Mouse (Mus musculus) adrenal gland, postnatal 25 days (tissue): Measurements from ENCODE around the gene Six1. TPM values are rescaled to one million over a fixed set of nuclear protein-coding genes. Genes with fewer than 3 reads are reported as not detected.

Experiments
- DNase-seq: peaks from one replicate; pipeline ENCODE4 v3.0.0; 2021; ENCODE audit warnings: mixed read lengths
- total RNA-seq: library from RNA; stranded (reverse); gene quantifications from 2 replicates; pipeline ENCODE4 v1.2.3, GENCODE M21; 2021

Gene Six1
- total RNA-seq, 1 experiment from 2014 or later: 1.6 TPM

- no peak for DNase-seq
These were observed 4.0 kb downstream of the Six1 start for GRCm38 (mm10) chr12:73049520-73050225.

DNA sequence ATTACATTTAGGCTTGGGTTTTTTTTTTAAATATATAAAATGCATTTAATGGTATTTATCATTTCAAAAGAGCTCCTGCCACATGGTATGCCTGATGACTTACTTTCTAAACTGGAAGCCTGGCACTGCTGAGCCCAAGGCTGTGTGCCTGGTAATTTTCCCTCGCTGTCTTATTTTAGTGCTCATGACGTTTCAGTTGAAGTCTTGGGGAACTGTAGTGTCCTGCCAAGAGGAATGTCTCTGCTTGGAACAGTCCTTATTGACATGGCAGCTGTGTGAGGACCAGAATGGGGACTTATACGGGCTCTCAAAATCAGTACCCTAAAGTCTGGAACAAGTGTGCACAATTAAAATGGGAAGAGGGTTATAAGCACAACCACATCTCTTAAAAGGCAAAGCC is 5.2 kb downstream of the Six1 start:
- no peak for DNase-seq

- DNase-seq: no peak
These were observed 6.1 kb downstream of the Six1 start for GRCm38 (mm10) chr12:73047576-73047975.

DNA sequence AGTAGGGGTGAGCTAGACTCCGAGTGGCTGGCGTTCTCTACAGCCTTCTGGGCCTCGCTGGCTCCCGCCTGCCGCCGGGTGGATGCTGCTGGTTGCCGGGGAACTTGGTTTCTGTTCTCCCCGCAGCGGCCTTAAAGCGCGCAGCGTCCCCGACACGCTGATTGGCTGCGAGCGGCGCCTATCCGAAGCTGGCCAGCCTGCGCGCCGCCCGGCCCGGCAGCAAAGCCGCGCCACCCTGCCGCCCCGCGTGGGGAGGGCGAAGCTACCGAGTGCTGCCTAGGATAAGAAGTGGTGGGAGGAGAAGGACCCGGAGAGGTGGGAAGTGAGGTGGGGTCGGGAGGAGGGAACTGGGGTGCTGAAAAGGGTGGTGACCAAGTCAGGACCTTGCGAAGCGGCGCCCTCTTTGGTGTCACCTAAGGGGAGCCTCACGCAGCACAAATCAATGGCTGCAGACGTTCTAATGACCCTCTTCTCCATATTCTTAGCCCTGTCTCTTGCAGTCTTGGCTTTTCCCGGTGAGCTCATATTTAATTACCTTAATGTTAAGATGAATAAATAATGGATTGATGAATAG is 7.0 kb downstream of the Six1 start:
- DNase-seq: peak; percentile 82

GRCm38 (mm10) chr12:73045724-73046606 is 7.7 kb downstream of the Six1 start:
- DNase-seq: no peak

DNA sequence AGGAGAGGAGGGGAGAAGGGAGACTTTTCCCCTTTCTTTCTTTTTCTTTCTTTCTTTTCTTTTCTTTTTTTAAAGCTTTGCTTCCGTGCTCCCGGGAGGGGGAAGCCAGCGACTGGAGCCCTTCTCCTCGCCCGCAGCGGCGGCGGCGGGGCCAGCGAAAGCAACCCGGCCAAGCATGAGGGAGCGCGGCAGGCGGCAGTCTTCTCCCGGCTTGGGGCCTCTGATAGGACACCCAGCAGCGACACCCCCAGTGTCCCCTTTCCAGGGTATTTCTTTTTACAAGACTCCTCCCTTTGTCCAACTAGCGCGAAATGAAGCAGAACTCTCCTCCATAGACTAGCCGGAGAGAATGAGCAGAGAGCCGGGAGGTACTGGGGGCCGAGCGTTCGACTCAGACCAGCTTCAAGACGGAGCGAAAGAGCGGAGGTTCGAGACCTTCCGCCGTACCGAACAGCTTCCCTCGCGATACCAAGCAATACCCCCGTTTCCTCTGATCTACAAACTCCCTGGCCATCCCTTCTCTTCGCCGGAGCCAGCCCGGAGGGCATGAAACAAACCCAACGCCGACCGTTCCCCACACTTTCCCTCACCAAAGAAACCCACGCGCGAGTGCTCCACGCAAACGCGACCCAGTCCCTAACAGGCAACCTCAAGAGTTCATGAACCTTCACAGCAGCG is 8.5 kb downstream of the Six1 start:
- DNase-seq: peak; percentile 59

DNA sequence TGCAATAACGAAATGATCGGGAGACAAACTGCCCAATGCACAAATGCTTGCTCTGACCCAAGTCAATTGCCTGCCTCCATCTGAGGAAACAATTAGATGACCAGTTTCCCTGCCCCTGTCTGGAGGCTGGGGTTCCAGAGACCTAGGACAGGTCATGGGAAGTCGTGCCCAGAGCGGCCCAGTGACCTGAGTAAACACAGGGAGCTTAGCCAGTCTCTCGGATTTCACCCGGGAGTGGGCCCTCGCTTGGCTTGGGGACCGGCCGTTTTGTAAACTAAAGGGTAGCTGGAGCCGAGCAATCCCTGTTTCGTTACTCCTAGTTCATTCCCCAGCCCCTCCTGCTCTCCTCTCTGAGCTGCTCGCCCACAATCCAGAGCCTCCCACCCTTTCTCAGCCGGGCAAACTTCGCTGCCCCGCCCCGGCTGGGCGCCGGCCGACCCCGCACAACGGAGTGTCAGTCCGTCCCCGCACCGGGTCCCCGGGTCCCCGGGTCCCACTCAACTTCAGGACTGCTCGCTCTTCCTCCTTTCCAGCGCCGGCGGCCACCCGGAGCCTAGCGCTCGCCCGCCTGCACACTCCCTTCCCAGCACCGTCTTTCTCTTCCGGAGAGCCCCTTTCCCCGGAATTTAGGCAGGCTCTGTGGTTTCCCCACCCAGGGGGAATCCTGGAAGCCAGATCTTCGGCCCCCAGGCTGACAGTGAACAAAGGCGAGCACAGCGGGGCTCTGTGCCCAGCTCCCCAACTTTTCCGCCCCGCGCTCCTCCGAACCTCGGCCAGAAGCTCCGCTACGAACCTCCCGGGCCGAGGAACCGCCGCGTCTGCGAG is 9.3 kb downstream of the Six1 start:
- DNase-seq: no peak

DNA sequence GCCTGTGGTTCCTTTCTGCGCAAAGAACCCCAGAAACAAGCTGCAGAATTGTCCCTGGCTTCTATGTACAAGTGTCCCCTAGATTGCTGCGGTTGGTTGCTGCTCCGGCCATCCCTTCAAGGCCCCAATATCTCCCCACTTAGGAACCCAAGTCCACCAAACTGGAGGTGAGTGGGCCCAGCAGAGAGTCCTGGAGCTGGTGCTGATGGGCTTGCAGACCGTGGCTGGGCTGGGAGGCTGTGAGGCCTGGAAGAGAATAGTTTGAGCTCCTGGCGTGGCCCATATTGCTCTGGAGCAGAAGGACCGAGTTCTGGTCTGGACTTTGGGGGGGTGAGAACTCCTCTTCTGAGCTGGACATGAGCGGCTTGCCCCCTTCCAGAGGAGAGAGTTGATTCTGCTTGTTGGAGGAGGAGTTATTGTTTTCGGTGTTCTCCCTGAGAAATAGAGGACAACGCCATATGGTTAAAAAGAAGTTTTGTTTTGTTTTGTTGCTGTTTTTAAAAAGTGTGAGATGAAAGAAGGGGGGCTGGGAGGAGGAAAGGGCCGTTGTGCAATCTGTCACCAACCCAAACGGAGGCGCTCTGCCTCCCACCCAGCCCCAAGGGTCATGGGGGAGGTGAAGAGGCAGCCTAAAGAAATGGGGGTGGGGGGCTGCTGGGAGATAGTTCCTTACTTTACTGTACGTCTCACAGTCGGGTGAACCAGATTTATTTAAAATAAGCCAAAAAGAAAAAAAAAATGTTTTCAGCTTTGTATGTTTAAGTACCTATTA is 10.1 kb downstream of the Six1 start:
- no peak for DNase-seq

GRCm38 (mm10) chr12:73042903-73043302 is 10.8 kb downstream of the Six1 start:
- no peak for DNase-seq

GRCm38 (mm10) chr12:73042406-73042805 is 11.3 kb downstream of the Six1 start:
- no peak for DNase-seq

DNA sequence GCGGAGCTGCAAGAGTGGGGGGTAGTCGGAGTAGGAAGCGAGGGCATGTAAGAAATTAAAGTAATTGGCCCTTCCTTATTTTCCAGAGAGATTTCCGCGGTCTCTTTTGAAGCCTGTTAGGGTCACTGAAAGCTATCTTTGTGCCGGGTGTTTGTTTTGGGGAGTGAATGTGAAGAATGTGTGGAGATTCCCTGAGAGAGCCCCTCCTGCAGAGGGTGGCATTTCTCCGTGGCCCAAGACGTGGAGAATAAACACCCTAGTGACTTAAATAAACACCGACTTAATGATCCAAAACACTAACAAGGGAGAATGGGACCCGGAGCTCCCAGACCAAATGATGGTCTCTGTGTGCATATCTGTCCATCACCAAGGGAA is 12.4 kb downstream of the Six1 start:
- DNase-seq: no peak

DNA sequence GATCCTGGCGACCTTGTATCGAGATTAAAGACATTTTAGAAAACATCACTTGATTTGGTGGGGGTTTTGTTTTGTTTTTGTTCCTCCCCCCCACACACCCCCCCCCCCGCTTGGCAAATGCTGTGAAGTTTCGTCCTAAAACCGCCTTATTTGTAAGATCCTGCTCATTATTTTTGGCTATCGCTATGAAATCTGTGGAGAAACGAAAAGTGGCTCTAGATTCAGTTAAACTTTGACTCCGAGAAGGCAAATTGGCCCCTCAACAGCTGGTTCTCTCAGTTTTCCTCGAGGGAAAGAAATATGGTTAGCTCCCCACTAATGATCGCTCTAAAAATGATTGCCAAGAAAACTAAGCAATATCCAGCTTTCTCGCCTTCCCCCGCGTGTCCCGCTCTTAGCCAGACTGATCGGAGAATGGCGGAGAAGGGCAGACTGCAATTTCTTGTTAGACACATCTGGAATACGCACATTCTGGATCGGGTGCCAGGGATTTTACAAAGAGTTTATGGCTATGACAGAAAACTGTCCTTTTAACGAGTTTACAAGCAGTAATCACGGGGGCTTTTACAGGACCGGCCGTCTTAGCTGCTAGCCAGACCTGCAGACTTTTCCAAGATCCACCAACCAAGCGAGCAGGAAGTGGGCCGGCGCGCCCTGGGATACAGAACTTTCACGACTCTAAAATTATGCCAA is 13.0 kb downstream of the Six1 start:
- DNase-seq: no peak

- DNase-seq: no peak
These were observed 13.6 kb downstream of the Six1 start for GRCm38 (mm10) chr12:73039939-73040562.

DNA sequence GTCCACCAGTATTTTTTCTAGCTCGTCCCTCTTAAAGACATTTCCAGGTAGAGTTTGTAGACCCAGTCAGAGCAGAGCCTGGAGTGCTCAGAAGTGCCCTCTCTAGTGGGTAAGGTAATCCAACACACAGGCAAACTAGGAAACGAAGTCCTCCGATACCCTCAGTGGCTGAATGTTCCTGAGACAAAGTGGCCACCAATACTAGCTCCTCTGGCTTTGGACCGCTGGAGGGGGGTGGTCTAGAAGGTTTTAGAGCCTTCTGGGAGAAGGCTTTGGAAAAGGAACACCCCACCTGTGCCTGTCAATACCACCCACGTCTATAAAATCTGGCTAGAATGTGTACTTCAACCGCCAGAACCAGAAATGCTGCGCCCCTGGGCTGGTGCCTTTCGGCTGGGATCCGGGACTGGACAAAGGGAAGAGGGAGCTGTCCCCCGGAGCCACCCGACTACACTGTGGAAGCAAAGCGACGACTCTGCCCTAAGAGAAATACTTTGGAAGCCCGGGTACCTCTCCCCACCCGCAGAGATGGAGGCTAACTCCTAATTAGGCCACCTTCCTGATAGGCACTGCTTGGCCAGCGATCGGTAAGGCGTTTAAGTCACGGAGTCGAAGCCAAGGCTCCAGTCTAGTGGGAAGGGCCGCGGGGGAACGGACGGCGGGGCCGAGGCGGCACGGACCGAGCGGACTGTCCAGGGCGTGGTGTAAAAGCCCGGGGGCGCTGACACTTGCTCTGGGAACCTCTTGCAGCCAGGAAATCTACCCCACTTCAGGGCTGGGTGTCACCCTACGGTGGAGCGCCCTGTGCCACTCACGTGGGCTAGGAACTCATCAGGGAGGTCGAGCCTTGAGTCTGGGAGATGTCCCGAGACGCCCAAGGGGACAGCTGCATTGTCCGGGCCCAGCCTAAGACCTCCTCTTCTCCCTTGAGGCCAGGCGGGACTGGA is 14.4 kb downstream of the Six1 start:
- DNase-seq: no peak

GRCm38 (mm10) chr12:73038441-73038991 is 15.2 kb downstream of the Six1 start:
- DNase-seq: no peak

DNA sequence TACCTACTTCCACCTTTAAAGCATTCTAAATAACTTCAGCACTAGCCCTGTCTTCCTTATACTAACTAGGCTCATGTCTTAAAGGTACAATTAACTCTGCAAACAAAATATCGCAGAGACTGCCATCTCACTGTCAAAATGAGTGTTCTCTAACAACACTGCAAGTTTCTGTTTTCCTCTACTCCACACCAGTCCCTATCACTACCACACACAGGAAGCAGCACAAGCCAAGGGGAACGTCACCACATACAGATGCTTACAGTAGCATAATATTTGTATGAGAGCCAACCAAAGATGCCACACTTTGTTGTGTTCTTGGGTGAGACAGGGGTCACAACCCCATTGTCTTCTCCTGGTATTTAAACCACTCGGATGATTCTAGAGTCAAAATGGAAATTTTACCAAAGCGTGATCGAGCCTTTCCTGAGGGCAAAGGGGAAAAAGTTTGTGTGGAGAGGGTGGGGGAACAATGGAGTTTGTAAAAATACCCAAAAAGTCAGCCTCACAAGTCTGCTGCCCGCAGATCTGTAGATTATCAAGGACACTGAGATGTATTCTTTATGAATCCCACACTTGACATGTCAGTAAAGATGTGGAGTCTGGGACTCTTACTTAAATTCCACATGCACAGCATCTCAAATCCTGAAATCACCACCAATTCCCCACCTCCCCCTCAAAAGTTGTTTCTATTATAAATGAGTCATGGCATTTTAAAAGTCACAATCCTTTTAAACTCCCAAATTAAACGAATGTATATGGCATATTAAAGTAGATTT is 16.1 kb downstream of the Six1 start:
- DNase-seq: no peak
